Mouse (Mus musculus) erythroblast, embryonic 14.5 days (primary cell): ENCODE data around the gene Rpl10a.

ENCODE experiments used
- GATA1 ChIP-seq: IDR thresholded peaks from 2 replicates; pipeline ENCODE4 v1.6.1; 2012; ENCODE audit warnings: low read length, inconsistent platforms, mixed read lengths
- TAL1 ChIP-seq: IDR thresholded peaks from 3 replicates; pipeline ENCODE4 v1.6.1; 2012; ENCODE audit warnings: low read length, inconsistent platforms, mixed read lengths

DNA sequence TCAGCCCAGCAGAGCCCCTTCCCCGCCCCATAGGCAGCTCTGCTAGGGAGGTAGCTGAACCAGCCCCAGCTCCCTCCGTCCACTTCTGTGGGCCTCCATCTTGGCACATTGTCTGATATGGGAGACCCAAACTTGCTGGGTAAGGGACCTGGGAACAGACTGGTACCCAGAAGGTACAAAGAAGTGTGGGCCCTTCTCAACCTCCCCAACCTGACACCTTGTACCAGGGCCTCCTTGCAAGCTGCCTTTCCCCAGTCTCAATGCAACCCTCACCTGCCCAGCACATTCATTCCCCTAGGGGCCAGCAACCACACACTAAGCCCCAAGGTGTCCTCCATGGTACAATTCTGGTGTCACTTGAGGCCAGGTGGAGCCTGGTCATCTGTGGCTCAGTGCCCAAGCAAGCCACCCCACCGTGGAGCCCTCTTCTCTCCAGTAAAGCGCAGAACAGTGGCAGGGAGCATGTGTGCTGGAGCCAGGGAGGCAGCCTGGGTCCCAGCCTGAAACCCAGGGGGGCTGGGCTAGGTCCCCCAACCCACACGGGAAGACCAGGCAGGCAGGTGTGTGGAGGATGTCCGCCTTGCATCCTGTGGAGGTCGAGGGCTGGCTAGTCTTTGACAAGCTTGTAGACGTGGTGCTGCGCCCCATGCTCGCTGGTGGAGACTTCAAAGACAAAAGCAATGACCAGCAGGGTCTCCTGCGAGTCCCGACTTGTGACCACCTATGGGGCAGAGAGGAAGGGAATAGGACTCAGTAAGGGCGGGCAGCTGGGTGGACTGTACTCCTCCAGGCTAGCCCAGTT is 4.0 kb downstream of the Rpl10a start:
- TF ChIP-seq TAL1 (no peak), GATA1 (no peak)
